Mouse (Mus musculus): ENCODE data around the gene Rhox4g. TPM values are rescaled to one million over a fixed set of nuclear protein-coding genes. Genes with fewer than 3 reads are reported as not detected.

Gene Rhox4g
- polyA plus RNA-seq, 1 experiment from 2014 or later, result not detected

Other genes with a start within 250 kb of the Rhox4g start
- not detected in 2 replicates for gene Rhox2b, start 239.3 kb downstream of the Rhox4g start, polyA plus RNA-seq (2015; fragmentation: Nextera tagmentation; extraction: Ambion mirVana)
- not detected in 2 replicates for gene Rhox4b, start 218.8 kb downstream of the Rhox4g start, polyA plus RNA-seq (2015; fragmentation: Nextera tagmentation; extraction: Ambion mirVana)
- not detected in 2 replicates for gene Rhox2c, start 197.6 kb downstream of the Rhox4g start, polyA plus RNA-seq (2015; fragmentation: Nextera tagmentation; extraction: Ambion mirVana)
- not detected in 2 replicates for gene Rhox3c, start 192.7 kb downstream of the Rhox4g start, polyA plus RNA-seq (2015; fragmentation: Nextera tagmentation; extraction: Ambion mirVana)
- not detected in 2 replicates for gene Rhox4c, start 171.0 kb downstream of the Rhox4g start, polyA plus RNA-seq (2015; fragmentation: Nextera tagmentation; extraction: Ambion mirVana)
- gene Rhox2d, start 157.9 kb downstream of the Rhox4g start, polyA plus RNA-seq (2015; fragmentation: Nextera tagmentation; extraction: Ambion mirVana), result not detected in 2 replicates
- not detected in 2 replicates for gene Rhox4d, start 137.0 kb downstream of the Rhox4g start, polyA plus RNA-seq (2015; fragmentation: Nextera tagmentation; extraction: Ambion mirVana)
- not detected in 2 replicates for gene Rhox2e, start 120.9 kb downstream of the Rhox4g start, polyA plus RNA-seq (2015; fragmentation: Nextera tagmentation; extraction: Ambion mirVana)
- gene Rhox3e, start 109.3 kb downstream of the Rhox4g start, polyA plus RNA-seq (2015; fragmentation: Nextera tagmentation; extraction: Ambion mirVana), result not detected in 2 replicates
- not detected in 2 replicates for gene Rhox4e, start 93.9 kb downstream of the Rhox4g start, polyA plus RNA-seq (2015; fragmentation: Nextera tagmentation; extraction: Ambion mirVana)
- not detected in 2 replicates for gene Rhox2f, start 79.9 kb downstream of the Rhox4g start, polyA plus RNA-seq (2015; fragmentation: Nextera tagmentation; extraction: Ambion mirVana)
- not detected in 2 replicates for gene Rhox3f, start 70.3 kb downstream of the Rhox4g start, polyA plus RNA-seq (2015; fragmentation: Nextera tagmentation; extraction: Ambion mirVana)
- not detected in 2 replicates for gene Rhox4f, start 43.6 kb downstream of the Rhox4g start, polyA plus RNA-seq (2015; fragmentation: Nextera tagmentation; extraction: Ambion mirVana)
- gene Rhox3g, start 22.7 kb downstream of the Rhox4g start, polyA plus RNA-seq (2015; fragmentation: Nextera tagmentation; extraction: Ambion mirVana), result not detected in 2 replicates
- gene Rhox2g, start 7.9 kb downstream of the Rhox4g start, polyA plus RNA-seq (2015; fragmentation: Nextera tagmentation; extraction: Ambion mirVana), result not detected in 2 replicates
- not detected in 2 replicates for gene Rhox3h, start 17.4 kb upstream of the Rhox4g start, polyA plus RNA-seq (2015; fragmentation: Nextera tagmentation; extraction: Ambion mirVana)
- gene Rhox2h, start 21.9 kb upstream of the Rhox4g start, polyA plus RNA-seq (2015; fragmentation: Nextera tagmentation; extraction: Ambion mirVana), result not detected in 2 replicates
- gene Rhox5, start 153.5 kb upstream of the Rhox4g start, polyA plus RNA-seq (2015; fragmentation: Nextera tagmentation; extraction: Ambion mirVana), result 1.2 and 2.1 TPM in 2 replicates
- gene Rhox6, start 175.6 kb upstream of the Rhox4g start, polyA plus RNA-seq (2015; fragmentation: Nextera tagmentation; extraction: Ambion mirVana), result not detected in 2 replicates
- not detected in 2 replicates for gene Rhox7a, start 180.4 kb upstream of the Rhox4g start, polyA plus RNA-seq (2015; fragmentation: Nextera tagmentation; extraction: Ambion mirVana)
- not detected in 2 replicates for gene Rhox8, start 227.6 kb upstream of the Rhox4g start, polyA plus RNA-seq (2015; fragmentation: Nextera tagmentation; extraction: Ambion mirVana)
- not detected in 2 replicates for gene Rhox7b, start 245.9 kb upstream of the Rhox4g start, polyA plus RNA-seq (2015; fragmentation: Nextera tagmentation; extraction: Ambion mirVana)